Mouse (Mus musculus): ENCODE results near the gene Aunip.

Aunip gene

DNA sequence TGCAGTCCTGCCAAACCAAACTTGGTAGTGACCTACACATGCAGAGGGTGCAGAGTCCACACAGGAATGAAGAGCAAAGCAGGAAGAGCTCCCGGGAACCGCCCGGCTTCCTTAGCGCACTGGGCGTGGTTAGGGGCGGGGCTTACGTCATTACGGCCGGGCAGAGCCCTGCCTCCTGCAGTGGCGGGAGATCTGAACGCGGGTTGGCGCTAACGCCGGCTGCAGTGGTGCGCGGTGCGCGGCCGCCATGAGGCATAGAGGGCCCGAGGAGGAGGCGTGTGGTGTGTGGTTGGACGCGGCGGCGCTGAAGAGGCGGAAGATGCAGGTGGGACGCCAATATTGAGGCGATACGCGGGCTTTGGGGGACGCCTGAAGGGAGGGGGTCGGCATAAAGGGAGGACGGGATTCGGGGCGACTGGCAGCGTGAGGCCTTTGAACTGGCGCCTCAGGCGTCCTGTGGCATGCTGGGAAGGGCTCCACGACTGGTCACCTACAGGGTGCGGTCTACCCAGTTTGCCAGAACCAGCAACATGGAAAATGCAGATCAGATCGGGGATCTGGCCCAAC lies at the start of gene Aunip:
TSS of gene Aunip (plus strand) at position 155 of the 567 bp plus-strand sequence.
- peak; percentile 91 for DNase-seq (ENCODE audit: low spot score)

DNA sequence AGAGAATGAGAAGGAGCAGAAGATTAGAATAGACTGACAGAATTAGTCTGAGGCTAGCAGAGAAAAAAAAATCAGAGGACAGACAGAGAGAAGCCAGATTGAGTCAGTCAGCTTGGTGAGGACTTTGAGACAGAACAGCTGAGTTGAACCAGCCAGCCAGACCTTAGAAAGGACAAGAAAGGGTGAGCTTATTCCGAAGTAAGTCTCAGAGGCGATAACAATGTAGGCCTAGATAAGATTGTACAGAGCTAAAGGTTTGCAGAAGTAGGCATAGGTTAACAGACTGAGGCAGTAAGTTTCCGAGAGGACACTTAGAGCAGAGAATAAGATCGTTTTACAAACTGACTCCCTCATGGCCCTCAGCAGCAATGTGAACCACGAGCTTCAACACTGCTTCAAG lies 49.5 kb upstream of the Aunip start:
- DNase-seq (ENCODE audit: low spot score) = no peak

DNA sequence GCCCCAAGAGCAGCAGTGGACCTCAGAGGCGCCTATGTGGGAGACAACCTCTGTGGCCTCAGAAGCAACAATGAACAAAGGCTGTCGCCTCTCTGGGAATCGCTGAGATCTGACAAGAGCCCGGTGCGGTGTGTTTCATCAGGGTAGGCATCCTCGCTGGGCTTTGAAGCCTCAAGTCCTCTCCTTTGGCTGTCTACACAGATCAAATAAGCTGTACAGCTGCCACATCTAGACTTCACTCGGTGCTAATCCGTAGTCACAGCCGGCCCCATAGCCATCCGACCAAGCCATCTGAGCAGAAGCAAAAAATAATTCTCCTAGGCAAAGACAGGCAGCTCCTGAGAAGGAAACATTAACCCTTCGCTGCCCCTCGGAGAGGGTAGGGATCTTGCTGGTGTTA lies 45.0 kb upstream of the Aunip start:
- DNase-seq (ENCODE audit: low spot score) = no peak

DNA sequence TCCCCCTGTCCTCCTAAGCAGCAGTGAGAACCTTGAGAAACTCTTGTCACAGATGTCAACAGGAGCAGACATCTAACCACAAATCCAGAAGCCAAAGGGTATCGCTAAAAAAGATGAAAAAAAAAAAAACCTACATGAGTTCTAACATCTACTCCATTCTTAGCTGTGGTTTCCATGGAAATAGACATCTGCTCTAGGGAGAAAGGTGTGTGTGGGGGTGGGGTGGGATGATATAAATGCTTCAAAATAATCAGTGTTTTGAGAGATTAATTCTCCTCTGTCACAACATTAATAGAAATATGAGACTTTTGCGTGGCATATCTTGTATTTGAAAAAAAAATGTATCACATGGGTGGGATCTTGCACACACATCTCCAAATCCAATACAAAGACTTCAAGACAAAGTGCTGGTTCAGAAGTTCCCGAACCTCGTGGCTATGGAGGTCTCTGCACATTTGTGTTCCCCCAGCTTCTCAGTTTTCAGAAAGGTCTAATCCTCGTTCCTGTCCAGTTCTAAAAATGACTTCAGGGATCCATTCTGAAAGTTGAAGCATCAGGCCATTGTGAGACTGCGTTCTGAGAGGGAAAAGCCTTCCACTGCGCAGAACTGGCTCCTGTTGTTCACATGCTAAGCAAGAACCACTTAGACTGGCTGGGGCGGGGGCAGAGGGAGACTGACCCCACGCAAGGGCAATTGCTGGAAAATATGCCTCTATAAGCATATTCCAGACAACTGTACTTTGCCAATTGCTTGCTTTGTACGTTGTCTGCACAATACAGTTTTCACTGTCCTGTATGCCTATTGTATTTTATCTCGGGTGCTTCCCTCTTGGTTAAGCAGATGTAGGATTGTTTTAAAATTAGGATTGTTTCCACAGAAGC lies 44.2 kb upstream of the Aunip start:
- DNase-seq (ENCODE audit: low spot score) = no peak

DNA sequence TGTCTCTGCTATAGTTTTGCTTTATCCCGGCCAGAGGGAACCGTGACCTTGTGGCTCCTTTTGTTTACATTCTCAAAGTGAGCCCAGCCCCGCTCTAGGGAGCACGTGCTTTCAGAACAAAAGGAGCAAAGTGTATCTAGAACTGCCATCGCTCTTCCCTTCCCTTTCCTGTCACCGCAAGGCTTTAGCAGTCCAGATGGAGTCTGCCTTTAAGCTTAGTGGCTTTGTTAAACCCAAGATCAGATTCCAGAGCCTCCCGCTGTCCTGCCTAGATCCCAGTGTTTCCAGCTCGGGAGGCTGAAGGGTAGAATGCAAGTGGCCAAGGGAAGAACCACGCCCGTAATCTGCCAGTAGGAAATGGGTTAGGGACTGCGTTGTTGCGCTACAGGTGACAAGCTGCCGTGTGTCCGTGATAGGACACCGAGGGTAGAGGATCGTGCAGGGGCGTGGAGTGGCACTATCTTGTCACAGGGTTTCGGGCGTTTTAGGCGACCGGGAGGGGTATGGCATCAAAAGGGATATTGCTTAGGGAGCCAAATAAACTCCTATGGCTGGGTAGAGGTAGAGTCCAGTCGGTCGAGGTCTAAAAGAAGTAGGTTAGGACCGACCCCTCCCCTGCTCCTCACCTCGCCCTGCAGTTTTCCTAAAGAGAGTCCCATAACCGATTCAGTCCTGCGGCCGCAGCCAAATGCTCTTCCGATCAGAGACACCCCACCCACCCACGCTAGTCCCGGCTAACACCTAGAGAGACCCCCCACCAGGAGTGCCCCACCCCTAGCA lies 43.2 kb upstream of the Aunip start:
- DNase-seq (ENCODE audit: low spot score) = no peak

DNA sequence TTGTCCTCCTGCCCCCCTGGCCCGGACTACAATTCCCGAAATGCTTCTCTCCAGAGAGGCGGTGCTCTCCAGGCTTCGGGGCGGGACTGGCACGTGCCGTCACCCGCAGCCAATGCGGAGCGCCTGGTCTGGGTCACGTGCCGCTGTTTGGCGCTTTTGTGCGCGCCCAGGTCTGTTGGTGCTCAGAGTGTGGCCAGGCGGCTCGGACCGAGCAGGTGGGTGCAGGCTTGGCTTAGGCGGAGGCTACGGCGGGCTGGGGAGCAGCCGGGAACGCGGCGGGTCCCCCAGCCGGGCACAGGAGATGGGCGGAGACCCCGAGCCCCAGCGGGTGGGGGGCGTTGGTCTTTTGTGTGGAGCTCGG lies 42.6 kb upstream of the Aunip start, which contains the start of gene Stmn1:
TSS of gene Stmn1 (plus strand) at position 106 of the 361 bp plus-strand sequence.
- DNase-seq (ENCODE audit: low spot score) = peak; percentile 86

DNA sequence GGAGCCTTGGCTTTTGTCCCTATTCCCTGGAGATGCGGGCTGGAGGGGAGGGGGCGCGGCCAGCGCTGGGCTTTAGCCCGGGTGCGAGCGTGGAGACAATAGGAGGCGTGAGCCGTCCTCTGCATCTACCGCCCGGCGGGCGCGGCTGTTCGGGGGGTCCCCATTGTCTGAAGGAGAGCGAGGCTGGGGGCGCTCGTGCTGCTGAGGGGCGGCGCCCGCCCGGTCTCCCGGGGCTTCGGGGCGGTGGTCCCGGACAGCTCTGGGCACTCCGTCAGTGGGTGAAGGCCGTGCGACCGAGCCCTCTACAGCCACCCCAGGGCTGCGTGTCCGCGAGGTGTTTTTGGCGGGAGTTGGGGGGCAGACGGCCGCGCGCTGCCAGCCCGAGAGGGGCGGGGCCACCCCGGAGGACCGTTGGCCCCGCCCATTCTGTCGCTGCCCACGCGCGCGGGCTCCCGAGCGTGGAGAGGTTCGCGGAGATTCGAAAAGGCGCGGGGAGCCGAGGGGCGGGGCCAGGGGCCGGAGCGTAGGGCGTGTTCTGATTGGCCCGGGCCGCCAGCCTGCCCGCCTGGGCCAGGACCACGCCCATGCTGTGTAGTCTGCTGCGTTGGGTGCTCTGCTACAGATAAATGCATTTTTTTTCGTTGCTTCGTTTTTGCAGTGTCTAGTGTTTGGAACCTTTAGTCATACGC lies 42.1 kb upstream of the Aunip start:
- peak; percentile 94 for DNase-seq (ENCODE audit: low spot score)

DNA sequence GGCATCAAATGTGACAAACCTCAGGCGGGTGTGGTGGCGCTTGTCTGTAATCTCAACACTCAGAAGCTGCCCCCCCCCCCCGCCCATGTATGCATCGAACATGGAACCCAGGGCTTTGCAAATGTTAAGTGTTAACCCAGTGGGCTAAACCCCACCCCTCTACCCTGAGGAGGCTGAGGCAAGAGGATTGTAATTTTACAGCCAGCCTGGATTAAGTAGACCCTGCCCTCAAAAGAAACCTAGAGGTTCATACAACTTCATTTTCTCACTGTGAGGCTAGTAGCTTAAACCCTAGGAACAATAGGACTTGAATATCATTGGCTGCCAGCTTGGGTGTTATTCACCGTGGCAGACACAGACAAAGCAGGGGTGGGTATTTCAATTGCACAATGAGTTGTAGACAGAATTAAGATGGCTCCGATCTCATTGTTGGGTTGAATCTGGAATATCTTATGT lies 41.4 kb upstream of the Aunip start:
- DNase-seq (ENCODE audit: low spot score) = no peak

DNA sequence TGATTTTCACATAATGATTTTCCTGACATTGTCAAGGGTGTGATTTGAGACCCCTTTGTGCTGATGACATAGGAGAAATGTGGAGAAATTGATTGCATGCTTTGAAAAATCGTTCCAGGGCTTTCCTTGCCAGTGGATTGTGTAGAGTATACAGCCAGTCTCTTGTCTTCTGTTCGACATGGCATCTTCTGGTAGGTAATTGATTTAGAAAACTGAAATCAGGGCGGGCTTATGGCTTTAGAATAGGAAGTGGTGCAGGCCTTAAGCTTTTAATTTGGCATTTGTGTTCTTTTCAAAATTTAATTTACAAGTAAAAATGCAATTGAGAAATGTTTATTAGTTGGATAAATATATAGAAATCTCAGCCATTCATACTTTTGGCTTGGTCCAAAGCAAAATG lies 40.8 kb upstream of the Aunip start:
- DNase-seq (ENCODE audit: low spot score) = no peak

DNA sequence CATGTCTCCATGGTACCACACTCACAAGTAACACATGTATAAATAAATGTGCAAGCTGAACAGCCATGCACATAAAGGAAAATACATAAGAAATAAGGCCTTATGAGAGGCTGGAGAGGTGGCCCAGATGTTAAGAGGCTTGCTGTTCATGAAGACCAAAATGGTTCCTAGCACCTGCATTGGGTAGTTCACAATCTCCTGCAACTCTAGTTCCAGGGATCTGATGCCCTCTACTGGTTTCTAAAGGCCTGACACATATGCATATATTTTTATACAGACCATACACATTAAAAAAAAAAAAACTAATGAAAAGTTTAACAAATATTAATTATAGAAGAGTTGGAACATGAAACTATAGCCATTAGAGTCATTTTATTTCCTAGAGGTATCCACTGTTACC lies 39.3 kb upstream of the Aunip start:
- no peak for DNase-seq (ENCODE audit: low spot score)

DNA sequence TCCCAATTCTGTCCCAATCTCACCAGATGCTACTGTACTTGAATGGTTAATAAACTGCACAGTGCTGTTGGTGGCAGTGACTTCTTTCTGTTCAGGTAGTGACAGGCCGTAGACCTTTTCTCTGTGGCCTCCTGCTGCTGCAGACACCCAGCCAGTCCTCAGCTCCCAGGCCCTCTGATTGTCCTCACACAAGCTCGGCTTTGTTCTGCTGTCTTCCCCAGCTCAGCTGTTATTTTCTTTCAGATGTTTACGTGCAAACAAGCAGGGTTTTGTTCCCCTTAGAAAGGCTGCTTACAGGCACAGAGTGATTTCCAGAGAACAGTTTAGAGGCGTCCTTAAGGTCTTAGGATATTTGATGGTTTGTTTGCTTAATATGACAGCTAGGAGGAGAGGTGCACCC lies 37.0 kb upstream of the Aunip start:
- DNase-seq (ENCODE audit: low spot score) = no peak

DNA sequence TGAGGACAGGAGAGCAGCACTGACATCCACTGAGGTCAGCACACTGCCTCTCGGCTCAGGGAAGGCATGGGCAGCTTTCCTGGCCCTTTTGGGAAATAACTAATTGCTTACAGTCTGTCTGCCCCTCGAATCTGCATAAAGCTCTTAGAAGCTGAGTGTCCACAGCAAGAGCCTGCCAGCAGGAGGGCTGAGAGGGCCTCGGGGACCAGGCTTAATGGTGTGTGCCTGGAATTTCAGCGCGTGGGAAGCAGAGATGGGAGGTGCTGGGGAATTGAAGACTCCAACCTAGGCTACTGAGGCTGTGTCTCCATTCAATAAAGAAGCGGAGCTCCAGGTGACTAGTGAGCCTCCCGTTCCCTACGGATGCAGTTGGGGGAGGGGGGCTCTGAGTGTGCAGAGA lies 36.6 kb upstream of the Aunip start:
- DNase-seq (ENCODE audit: low spot score) = no peak

DNA sequence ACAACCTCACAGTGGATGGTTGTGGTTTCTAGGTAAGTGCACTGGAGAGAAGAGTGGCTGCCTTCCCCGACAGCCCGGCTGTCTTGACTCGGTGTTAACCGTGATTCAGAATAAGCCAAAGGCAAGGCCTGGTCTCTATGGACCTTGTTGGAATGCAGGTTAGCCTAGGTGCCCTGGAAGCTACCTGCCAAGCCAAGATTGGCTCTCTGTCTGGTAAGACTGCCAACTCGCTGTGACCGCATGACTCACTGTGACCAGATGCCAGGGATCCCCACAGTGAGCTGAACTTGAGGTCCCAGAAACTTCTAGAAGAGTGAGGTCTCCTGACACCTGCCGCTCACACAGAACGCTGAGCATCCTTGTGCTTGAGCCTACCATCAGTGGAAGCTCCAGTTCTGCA lies 33.9 kb upstream of the Aunip start:
- no peak for DNase-seq (ENCODE audit: low spot score)

DNA sequence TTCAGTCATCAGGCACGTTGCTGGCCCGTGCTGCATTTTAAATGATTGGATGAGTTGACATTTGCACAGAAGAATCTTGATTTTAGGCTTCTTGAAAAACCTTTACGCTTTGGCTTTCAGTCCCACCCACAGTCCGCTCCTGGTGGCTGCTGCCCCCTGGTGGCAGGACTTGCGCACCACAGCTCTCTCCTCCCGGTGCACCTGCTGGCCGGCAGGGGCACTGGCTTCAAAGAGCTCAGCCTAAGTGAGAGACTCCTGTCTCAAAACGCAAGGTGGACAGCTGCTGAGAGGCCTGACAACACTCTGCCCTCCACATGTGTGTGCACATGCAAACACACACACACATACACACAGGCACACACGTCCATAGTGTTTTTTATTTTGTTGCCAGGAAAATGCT lies 32.8 kb upstream of the Aunip start:
- peak; percentile 94 for DNase-seq (ENCODE audit: low spot score)

DNA sequence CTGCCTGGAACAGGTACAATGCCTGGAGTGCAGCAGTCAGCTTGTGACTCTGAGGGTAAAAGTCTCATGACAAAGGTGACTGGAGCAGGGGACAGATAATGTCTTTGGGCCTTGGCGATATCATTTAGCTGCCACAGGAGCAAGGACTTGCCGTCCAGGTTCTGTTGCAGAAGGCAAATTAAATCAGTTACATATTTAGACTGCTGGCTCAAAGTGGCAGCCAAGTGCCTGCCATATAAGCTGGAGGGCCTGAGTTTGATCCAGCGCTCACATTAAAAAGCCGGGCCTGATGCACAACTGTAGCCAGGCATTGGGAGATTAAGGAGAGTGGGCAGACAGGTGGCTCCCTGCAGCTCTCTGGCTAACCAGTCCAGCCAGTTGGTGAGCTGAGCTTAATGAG lies 31.0 kb upstream of the Aunip start:
- DNase-seq (ENCODE audit: low spot score) = no peak

DNA sequence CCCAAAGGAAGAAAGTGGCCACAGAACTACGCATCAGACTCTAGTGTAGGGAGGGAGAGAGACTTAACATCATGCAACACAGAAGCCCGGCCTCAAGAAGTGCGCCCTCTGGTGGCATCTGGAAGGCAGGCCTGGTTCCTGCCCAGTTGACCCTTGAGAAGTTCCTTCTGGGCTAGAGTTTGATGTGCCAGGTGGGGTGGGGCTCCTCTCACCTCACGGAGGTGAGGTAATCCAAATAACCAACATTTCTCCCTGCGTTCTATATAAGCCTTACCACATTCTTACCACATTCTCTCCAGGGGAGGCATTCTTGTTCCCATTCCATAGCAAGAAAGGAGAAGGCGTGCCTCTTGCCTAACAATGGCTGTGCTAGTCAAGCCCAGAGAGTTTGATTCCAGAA lies 29.9 kb upstream of the Aunip start:
- peak; percentile 80 for DNase-seq (ENCODE audit: low spot score)

DNA sequence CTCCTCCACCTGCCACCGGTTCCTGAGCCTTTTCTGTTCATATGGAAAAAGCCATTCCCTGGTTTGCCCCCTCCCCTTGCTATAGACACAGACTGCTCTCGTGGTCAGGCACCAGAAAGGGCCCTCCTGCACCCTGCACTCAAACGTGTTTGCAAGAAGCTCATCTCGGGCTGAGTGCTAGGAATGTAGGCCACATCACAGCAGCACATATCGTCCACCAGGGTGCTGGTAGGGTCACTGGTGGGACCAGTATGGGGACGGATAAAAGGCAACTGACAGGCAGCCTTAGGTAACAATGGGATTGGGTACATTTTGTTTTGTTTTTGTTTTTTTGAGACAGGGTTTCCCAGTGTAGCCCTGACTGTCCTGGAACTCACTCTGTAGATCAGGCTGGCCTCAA lies 29.5 kb upstream of the Aunip start:
- no peak for DNase-seq (ENCODE audit: low spot score)

DNA sequence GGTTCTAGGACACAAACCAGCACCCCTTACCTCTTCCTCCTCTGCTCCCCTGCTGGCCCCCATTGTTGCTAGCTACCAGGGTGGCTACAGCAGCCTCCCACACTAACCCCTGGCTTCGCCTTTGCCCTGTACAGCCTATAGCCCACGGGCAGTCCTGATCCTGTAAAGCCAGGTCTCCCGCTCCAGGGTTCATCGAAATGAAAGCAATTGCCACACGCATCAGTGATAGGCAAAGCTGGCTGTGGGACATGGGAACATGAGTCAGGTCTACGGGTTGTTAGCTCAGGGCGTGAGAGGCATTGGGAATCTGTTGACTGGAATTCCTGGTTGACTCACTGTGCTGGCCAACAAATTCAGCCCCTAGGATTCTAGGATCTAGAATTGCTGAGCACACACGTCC lies 28.4 kb upstream of the Aunip start:
- no peak for DNase-seq (ENCODE audit: low spot score)

DNA sequence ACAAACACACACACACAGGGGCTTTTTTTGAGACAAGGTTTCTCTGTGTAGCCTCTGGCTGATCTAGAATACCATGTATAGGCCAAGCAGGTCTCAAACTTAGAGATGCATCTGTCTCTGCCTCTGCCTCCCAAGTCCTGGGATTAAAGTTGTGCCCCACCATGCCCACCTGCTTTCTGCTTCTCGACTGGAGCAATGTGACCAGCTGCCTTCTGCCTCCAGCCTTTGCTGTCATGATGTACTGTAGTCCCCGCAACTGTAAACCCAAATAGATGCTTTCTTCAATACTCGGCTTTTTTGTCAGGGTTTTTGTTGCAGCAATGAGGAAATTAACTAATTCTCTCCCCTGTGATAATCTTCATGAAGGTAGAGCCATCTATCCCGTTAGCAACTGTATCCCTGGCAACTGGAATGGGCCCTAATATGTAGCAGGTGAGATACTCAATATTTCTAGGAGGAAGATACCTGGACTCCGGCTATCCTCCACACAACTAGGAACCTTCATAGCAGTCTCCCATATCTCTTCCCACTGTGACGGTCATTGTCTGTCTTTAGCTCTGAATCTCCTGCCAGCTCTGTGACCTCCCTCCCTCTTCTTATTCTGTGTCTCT lies 27.6 kb upstream of the Aunip start:
- no peak for DNase-seq (ENCODE audit: low spot score)

DNA sequence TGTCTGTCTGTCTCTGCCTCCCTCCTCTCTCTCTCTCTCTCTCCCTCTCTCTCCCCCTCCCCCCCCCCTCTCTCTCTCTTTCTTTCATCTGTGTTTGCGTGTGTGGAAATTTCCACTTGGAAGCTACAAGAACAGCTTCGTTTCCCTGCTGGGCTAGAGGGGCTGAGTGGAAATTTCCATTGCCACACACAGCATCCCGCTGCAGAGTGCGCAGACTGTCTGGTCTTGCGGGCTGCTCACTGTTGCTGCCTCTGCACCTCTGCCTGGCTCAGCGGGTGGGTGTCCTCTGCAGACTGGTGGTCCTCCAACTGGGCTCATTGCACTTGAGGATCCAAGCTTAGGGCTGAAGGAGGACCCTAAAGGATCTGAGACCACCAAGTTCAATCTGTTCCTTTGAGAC lies 27.1 kb upstream of the Aunip start:
- DNase-seq (ENCODE audit: low spot score) = no peak

DNA sequence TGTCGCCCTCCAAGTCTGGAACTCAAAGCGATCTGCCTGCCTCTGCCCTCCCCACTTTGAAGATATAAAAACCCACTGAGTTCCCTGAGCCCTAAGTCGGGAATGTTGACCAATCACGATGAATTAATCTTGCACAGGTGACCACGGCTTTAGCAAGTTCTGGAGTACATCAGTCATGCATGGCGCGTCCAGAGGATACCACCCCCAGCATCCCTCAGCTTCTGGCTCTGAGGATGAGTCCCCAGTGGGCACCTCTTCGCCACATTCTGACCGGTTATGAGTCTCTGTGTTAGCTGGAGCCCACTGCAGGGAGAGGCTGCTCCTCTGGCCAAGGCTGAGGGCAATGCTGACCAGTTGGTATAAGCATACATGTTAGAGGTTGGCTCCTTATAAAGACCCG lies 26.6 kb upstream of the Aunip start:
- DNase-seq (ENCODE audit: low spot score) = no peak
